Mouse (Mus musculus) monocyte, adult 2 months (primary cell): ENCODE measurements around the gene H2al1j.
"Not testable (repeated sequence)": the region's sequence is repeated elsewhere in the genome, so short reads cannot be mapped to it uniquely, and the experiment has no call there.

Experiments used
- DNase-seq, 2 experiments: peaks; one replicate each; pipeline ENCODE4 v3.0.0; 2022; ENCODE audit warnings: low spot score in 2 of 2, low read depth in 1 of 2

H2al1j gene

DNA sequence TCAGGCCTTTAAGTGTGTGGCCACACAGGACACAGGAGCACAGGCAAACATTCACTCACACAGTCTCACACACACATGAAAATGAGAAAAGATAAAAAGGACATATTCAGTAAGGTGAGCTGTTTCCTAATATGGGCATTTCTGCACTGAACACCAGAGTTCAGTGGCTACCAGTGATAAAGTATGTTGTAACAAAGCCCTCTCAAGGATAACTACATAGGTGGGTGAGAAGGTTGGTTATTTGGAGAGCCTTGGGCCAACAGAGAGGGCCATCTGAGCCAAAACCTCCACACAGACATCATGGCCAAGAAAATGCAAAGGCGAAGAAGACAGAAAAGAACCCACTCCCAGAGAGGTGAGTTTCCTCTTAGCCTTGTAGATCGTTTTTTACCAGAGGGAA lies at the start of gene H2al1j:
TSS of gene H2al1j (plus strand) at position 301 of the 400 bp plus-strand sequence.
- DNase-seq = not testable (repeated sequence)

DNA sequence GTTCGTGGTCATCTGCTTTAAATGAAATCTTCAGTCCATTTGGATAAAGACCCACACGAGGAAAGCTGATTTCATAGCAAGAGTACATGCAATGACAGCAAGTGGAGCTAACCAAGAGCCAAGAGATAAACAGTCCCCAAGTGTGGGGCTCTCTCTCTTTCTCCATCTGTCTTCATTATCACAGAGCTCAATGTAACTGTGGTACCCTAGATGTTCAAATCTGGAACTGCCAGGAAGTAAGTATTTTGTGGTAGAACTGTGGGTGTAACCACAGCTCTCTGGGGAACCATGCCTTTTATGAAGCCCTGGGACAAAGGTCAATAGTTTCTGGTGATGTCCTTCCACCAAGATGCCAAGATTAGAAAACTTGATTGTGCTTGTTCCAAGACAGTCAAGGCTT lies 46.9 kb upstream of the H2al1j start:
- no peak for DNase-seq

DNA sequence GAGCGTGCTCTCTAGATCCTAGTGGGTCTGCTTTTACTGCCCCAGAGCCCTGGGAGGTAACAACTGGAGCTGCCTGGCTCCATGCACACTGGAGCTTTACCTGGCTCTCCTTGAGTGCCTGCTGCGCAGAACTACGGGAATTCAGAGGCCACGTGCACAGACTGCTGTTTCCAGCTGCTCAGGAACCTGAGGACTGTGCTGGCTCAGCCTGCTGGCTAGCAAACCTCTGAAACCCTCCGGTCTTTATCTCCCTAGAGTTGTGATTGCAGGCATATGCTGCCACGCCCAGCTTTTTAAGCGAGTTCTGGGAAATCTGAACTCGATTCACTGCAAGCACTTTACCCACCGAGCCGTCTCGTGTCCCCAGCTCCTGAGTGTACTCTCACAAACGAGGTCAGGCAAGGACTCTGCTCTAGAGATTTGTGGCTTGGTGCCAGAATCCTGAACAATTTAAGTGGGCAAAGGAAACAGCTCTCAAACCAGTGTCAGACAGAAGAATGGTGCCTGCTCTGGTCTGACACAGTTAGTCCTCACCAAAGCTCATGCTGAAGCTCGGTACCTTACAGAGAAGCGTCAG lies 39.2 kb upstream of the H2al1j start:
- no peak for DNase-seq

DNA sequence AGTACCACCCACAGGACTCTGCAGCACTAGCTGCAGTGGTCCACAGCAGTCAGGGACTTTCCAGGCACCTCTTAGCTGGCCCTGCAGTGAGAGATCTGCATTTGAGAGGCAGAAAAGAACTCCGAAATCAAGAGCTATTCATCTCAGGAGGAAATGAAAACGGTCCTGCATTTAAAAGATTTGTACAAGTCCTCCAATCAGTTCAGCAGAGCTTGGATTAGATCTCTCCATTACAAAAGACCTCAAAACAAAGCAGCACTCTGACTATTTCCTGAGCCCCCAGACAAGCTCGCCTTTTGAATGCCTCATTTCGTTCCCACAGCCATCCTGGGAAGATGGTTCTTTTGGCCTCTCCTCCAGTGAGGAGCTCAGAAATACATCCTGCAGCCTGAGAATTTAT lies 38.4 kb upstream of the H2al1j start:
- no peak for DNase-seq

DNA sequence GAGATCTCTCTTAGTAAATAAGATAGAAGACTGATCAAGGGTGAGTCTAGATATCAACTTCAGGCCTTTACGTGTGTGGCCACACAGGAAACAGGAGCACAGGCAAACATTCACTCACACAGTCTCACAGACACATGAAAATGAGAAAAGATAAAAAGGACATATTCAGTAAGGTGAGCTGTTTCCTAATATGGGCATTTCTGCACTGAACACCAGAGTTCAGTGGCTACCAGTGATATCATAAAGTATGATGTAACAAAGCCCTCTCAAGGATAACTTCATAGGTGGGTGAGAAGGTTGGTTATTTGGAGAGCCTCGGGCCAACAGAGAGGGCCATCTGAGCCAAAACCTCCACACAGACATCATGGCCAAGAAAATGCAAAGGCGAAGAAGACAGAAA lies 28.7 kb upstream of the H2al1j start, which contains the start of gene H2al1a:
TSS of gene H2al1a (plus strand) at position 301 of the 400 bp plus-strand sequence.
- DNase-seq = not testable (repeated sequence)

DNA sequence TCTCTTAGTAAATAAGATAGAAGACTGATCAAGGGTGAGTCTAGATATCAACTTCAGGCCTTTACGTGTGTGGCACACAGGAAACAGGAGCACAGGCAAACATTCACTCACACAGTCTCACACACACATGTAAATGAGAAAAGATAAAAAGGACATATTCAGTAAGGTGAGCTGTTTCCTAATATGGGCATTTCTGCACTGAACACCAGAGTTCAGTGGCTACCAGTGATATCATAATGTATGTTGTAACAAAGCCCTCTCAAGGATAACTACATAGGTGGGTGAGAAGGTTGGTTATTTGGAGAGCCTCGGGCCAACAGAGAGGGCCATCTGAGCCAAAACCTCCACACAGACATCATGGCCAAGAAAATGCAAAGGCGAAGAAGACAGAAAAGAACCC lies 25.5 kb upstream of the H2al1j start, which contains the start of gene H2al1b:
TSS of gene H2al1b (plus strand) at position 301 of the 400 bp plus-strand sequence.
- not testable (repeated sequence) for DNase-seq

DNA sequence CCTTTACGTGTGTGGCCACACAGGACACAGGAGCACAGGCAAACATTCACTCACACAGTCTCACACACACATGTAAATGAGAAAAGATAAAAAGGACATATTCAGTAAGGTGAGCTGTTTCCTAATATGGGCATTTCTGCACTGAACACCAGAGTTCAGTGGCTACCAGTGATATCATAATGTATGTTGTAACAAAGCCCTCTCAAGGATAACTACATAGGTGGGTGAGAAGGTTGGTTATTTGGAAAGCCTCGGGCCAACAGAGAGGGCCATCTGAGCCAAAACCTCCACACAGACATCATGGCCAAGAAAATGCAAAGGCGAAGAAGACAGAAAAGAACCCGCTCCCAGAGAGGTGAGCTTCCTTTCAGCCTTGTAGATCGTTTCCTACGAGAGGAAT lies 22.3 kb upstream of the H2al1j start, which contains the start of gene H2al1c:
TSS of gene H2al1c (plus strand) at position 301 of the 400 bp plus-strand sequence.
- DNase-seq = not testable (repeated sequence)

DNA sequence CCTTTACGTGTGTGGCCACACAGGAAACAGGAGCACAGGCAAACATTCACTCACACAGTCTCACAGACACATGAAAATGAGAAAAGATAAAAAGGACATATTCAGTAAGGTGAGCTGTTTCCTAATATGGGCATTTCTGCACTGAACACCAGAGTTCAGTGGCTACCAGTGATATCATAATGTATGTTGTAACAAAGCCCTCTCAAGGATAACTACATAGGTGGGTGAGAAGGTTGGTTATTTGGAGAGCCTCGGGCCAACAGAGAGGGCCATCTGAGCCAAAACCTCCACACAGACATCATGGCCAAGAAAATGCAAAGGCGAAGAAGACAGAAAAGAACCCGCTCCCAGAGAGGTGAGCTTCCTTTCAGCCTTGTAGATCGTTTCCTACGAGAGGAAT lies 19.1 kb upstream of the H2al1j start, which contains the start of gene H2al1d:
TSS of gene H2al1d (plus strand) at position 301 of the 400 bp plus-strand sequence.
- DNase-seq = not testable (repeated sequence)

DNA sequence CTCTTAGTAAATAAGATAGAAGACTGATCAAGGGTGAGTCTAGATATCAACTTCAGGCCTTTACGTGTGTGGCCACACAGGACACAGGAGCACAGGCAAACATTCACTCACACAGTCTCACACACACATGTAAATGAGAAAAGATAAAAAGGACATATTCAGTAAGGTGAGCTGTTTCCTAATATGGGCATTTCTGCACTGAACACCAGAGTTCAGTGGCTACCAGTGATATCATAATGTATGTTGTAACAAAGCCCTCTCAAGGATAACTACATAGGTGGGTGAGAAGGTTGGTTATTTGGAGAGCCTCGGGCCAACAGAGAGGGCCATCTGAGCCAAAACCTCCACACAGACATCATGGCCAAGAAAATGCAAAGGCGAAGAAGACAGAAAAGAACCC lies 16.0 kb upstream of the H2al1j start, which contains the start of gene H2al1e:
TSS of gene H2al1e (plus strand) at position 301 of the 400 bp plus-strand sequence.
- DNase-seq = not testable (repeated sequence)

DNA sequence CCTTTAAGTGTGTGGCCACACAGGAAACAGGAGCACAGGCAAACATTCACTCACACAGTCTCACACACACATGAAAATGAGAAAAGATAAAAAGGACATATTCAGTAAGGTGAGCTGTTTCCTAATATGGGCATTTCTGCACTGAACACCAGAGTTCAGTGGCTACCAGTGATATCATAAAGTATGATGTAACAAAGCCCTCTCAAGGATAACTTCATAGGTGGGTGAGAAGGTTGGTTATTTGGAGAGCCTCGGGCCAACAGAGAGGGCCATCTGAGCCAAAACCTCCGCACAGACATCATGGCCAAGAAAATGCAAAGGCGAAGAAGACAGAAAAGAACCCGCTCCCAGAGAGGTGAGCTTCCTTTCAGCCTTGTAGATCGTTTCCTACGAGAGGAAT lies 12.8 kb upstream of the H2al1j start, which contains the start of gene H2al1f:
TSS of gene H2al1f (plus strand) at position 301 of the 400 bp plus-strand sequence.
- DNase-seq = not testable (repeated sequence)

DNA sequence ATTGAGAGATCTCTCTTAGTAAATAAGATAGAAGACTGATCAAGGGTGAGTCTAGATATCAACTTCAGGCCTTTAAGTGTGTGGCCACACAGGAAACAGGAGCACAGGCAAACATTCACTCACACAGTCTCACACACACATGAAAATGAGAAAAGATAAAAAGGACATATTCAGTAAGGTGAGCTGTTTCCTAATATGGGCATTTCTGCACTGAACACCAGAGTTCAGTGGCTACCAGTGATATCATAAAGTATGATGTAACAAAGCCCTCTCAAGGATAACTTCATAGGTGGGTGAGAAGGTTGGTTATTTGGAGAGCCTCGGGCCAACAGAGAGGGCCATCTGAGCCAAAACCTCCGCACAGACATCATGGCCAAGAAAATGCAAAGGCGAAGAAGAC lies 9.7 kb upstream of the H2al1j start, which contains the start of gene H2al1g:
TSS of gene H2al1g (plus strand) at position 301 of the 400 bp plus-strand sequence.
- DNase-seq = not testable (repeated sequence)

DNA sequence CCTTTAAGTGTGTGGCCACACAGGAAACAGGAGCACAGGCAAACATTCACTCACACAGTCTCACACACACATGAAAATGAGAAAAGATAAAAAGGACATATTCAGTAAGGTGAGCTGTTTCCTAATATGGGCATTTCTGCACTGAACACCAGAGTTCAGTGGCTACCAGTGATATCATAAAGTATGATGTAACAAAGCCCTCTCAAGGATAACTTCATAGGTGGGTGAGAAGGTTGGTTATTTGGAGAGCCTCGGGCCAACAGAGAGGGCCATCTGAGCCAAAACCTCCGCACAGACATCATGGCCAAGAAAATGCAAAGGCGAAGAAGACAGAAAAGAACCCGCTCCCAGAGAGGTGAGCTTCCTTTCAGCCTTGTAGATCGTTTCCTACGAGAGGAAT lies 6.4 kb upstream of the H2al1j start, which contains the start of gene H2al1h:
TSS of gene H2al1h (plus strand) at position 301 of the 400 bp plus-strand sequence.
- not testable (repeated sequence) for DNase-seq

DNA sequence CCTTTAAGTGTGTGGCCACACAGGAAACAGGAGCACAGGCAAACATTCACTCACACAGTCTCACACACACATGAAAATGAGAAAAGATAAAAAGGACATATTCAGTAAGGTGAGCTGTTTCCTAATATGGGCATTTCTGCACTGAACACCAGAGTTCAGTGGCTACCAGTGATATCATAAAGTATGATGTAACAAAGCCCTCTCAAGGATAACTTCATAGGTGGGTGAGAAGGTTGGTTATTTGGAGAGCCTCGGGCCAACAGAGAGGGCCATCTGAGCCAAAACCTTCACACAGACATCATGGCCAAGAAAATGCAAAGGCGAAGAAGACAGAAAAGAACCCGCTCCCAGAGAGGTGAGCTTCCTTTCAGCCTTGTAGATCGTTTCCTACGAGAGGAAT lies 3.3 kb upstream of the H2al1j start, which contains the start of gene H2al1i:
TSS of gene H2al1i (plus strand) at position 301 of the 400 bp plus-strand sequence.
- not testable (repeated sequence) for DNase-seq

DNA sequence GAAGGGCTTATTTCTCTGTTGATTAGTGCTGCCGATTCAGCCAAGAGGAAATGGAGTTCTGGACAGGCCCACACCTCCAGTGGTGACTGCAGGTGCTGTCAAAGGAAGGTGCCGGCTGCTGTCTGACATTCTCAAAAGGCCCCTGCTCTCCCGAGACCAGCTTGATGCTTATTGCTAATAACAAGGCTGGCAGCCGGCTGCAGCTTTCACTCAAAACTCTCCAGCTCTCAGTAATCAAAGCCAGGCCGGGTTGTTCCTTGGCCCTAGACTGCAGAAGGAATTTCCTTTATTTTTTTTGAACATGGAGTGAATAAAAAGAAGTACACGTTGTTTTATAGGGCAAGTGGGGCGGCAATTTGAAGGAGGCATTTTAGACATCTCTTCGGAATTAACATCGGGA lies 18.1 kb downstream of the H2al1j start:
- no peak for DNase-seq

DNA sequence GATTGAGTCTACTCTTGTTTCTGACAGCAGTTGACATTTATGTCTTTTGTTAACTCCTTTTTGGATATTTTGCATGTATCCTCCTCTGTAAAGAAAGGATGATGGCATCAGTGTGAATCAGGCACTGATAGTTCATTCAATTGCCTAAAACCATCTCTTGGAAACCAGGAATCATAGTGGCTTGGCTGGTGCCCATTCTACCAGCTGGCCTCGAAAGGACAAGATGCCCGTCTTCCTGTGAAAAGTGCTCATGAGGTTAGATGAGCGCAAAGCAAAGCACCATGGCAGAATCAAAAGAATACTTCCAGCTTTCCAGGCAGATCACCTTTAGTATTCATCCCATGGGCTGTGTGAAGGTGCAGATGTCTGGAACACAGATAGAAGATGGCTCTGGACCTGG lies 19.1 kb downstream of the H2al1j start:
- DNase-seq = no peak

DNA sequence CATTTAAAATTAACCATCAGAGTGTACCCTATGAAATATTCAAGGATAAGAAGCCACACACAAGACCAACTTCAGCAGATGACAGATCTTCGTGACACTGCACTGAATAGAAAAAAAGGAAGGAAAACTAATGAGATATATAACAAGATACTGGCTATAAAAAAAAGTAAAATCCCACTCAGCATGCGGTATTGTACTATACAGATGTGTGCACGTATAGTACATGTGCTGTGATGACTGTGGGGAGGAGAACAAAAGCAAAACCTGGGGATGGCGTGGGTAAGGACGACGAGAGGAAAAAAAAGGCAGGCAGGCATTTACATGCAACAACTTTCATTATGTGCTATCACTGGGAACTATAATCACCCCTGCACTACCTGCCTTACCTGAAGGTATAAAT lies 33.2 kb downstream of the H2al1j start:
- no peak for DNase-seq

DNA sequence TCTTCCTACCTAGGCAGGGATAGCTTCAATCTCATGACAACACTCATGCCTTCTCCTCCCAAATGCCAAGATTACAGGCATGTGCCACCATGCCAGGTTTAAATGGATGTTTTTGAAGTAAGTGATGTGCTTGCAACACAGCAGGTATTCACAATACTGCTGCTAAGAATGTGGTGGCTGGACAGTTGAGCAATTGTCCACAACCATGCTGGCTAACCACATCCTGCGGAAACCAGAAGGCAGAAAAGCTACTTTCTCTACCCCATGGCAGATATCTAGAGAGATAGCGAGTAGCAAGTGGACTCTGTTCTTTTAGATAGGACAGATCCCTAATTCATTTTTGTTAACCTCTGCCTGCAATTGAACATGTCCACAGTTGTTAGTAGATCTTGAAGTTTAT lies 33.6 kb downstream of the H2al1j start:
- peak in 1 of 2 experiments; percentile 1 for DNase-seq

DNA sequence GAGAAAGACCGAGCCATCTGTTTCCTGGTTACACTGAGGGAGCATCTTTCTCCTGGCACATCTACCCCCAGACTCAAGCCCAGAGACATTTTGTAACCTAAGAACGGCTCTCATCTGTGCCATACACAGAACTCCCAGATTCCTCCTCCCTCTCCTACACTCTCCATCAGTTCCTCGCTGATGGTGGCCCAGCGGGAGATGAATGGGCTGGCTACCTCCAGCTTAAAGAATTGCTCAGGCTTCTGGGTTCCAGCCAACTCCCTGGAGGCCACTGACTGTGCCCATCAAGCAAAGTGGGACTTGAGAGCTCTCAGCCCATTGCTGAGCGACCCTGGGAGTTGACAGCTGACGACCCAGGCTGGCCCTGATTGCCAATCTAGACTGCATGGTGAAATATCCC lies 36.3 kb downstream of the H2al1j start:
- DNase-seq = no peak

DNA sequence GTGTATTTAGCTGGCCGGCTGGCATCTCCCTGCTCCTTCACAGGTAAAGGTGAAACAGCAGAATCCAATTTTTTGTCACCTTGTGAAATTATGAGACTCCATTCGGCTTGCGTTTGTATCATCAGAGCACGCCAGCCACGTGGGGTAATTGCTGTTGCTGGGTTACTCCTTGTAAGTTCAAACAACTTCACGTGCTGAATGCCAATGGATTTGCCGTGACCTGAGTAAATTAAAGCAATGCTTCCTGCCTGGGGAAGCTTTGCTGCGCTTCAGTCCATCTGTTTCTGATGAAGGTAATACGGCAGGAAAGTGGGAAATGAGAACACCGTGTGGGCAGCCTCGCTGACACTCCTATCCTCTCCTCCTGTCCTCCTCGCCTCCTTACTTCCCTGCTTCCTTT lies 37.5 kb downstream of the H2al1j start:
- DNase-seq = no peak
